Mouse (Mus musculus): Measurements from ENCODE around the gene Ranbp10. TPM values are rescaled to one million over a fixed set of nuclear protein-coding genes. Genes with fewer than 3 reads are reported as not detected.

Gene Ranbp10
- polyA plus RNA-seq, 1 experiment from 2014 or later = 7.1 TPM

DNA sequence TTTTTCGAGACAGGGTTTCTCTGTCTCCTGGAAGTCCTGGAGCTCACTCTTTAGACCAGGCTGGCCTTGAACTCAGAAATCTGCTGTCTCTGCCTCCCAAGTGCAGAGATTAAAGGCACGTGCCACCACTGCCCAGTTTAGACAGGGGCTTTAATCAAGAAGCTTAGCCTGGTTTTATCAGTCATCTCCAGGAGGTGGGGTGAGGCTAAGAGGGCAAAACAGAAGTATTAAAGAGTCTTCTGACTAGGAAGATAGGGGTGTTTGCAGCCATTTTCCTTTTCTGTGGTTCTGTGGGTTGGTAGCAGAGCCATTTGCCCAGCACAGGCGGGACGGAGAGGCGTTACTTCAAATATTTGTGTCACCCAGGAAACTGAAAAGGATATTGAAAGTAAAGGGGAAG lies 32.2 kb upstream of the Ranbp10 start:
- Histone ChIP-seq H3K4me1 (replicated peaks; ENCODE audit: control insufficient read depth, insufficient read depth) (peaks cover 11% of the 10 kb centered on the region; the same call in 1 of the 2 replicates), H3K9me3 (ENCODE audit: control insufficient read depth, low read length) (no peaks in the 10 kb centered on the region), H3K27ac (replicated peaks) (peak overlapping the region; percentile 91), H3K4me3 (ENCODE audit: low read depth, low read length) (no peak overlapping the region), H3K27me3 (ENCODE audit: control insufficient read depth, insufficient read depth, low read length) (no peaks in the 10 kb centered on the region), H3K4me2 (replicated peaks; ENCODE audit: low read depth) (no peak overlapping the region; the same call in 1 of the 2 replicates), H3K9ac (ENCODE audit: low read length) (no peak overlapping the region; the same call in 1 of the 2 replicates), H3K36me3 (ENCODE audit: control insufficient read depth, insufficient read depth, low read length) (no peaks in the 10 kb centered on the region; the same call in 1 of the 2 replicates)
- 44% methylated on average over 5 of the region's 5 CpGs for WGBS
- no peak for TF ChIP-seq CTCF (IDR thresholded peaks at IDR 0.05; ENCODE audit: low read depth)
- TF ChIP-seq EP300 (optimal IDR thresholded peaks at IDR 0.05) = no peak
- ATAC-seq (ENCODE audit: low FRiP score, low TSS enrichment) (no peak), DNase-seq (ENCODE audit: low spot score) (no peak)

DNA sequence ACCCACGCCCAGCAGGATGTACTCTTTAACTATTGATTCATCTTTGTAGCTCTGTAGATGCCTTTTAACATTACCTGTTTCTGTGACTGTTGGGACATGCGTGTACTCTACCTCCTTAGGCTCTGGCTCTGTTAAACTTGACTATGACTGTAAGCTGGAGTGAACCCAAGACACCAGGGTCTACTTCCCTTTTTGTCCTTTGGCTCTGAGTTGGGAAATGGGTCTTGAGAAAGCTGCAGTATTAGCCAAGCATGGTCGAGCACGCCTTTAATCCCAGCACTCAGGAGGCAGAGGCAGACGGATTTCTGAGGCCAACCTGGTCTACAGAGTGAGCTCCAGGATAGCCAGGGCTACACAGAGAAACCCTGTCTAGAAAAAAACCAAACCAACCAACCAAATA lies 31.3 kb upstream of the Ranbp10 start:
- Histone ChIP-seq H3K36me3 (ENCODE audit: control insufficient read depth, insufficient read depth, low read length) (no peaks in the 10 kb centered on the region; the same call in 1 of the 2 replicates), H3K4me2 (replicated peaks; ENCODE audit: low read depth) (no peak overlapping the region), H3K4me3 (ENCODE audit: low read depth, low read length) (no peak overlapping the region), H3K9ac (ENCODE audit: low read length) (no peak overlapping the region), H3K27me3 (ENCODE audit: control insufficient read depth, insufficient read depth, low read length) (no peaks in the 10 kb centered on the region), H3K9me3 (ENCODE audit: control insufficient read depth, low read length) (no peaks in the 10 kb centered on the region), H3K4me1 (replicated peaks; ENCODE audit: control insufficient read depth, insufficient read depth) (peaks cover 11% of the 10 kb centered on the region; the same call in 1 of the 2 replicates), H3K27ac (replicated peaks) (no peak overlapping the region)
- ATAC-seq (ENCODE audit: low FRiP score, low TSS enrichment) = no peak
- 83% methylated on average over 5 of the region's 5 CpGs for WGBS
- TF ChIP-seq CTCF (IDR thresholded peaks at IDR 0.05; ENCODE audit: low read depth) (no peak), EP300 (optimal IDR thresholded peaks at IDR 0.05) (no peak)
- DNase-seq (ENCODE audit: low spot score) = no peak

- ATAC-seq (ENCODE audit: low FRiP score, low TSS enrichment) = no peak
- DNase-seq (ENCODE audit: low spot score) = no peak
- TF ChIP-seq EP300 (optimal IDR thresholded peaks at IDR 0.05) = no peak
- TF ChIP-seq CTCF (IDR thresholded peaks at IDR 0.05; ENCODE audit: low read depth) = no peak
- Histone ChIP-seq H3K27me3 (ENCODE audit: control insufficient read depth, insufficient read depth, low read length) (no peaks in the 10 kb centered on the region), H3K4me3 (ENCODE audit: low read depth, low read length) (peak overlapping the region; percentile 73), H3K36me3 (ENCODE audit: control insufficient read depth, insufficient read depth, low read length) (no peaks in the 10 kb centered on the region), H3K9me3 (ENCODE audit: control insufficient read depth, low read length) (no peaks in the 10 kb centered on the region), H3K4me2 (replicated peaks; ENCODE audit: low read depth) (peak overlapping the region; percentile 97), H3K4me1 (replicated peaks; ENCODE audit: control insufficient read depth, insufficient read depth) (peaks cover 2% of the 10 kb centered on the region; the same call in 1 of the 2 replicates), H3K27ac (replicated peaks) (peak overlapping the region; percentile 91), H3K9ac (ENCODE audit: low read length) (peak overlapping the region; percentile 79)
- WGBS = 12% methylated on average over 15 of the region's 15 CpGs
Measured at GRCm38 (mm10) chr8:105856168-105856835, 29.2 kb upstream of the Ranbp10 start.

DNA sequence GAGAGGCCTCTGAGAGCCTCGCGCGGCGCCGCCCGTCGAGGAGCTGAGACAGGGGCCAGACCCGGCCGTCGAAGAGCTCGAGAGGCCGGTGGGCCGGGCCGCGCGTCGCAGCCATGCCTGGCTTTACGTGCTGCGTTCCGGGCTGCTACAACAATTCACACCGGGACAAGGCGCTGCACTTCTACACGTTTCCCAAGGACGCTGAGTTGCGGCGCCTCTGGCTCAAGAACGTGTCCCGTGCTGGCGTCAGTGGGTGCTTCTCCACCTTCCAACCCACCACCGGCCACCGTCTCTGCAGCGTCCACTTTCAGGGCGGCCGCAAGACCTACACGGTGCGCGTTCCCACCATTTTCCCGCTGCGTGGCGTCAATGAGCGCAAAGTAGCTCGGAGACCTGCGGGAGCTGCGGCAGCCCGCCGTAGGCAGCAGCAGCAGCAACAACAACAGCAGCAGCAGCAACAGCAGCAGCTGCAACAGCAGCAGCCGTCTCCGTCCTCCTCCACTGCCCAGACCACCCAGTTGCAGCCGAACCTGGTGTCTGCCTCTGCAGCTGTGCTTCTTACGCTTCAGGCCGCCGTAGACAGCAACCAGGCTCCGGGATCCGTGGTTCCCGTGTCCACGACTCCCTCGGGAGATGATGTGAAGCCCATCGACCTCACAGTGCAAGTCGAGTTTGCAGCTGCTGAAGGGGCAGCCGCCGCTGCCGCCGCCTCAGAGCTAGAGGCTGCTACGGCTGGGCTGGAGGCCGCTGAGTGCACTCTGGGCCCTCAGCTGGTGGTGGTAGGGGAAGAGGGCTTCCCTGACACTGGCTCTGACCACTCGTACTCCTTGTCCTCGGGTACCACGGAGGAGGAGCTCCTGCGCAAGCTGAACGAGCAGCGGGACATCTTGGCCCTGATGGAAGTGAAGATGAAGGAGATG lies 28.4 kb upstream of the Ranbp10 start:
- DNase-seq (ENCODE audit: low spot score) (no peak), ATAC-seq (ENCODE audit: low FRiP score, low TSS enrichment) (peak; percentile 63)
- Histone ChIP-seq H3K27ac (replicated peaks) (peak overlapping the region; percentile 91), H3K4me1 (replicated peaks; ENCODE audit: control insufficient read depth, insufficient read depth) (peaks cover 2% of the 10 kb centered on the region; the same call in 1 of the 2 replicates), H3K9ac (ENCODE audit: low read length) (peak overlapping the region; percentile 79), H3K36me3 (ENCODE audit: control insufficient read depth, insufficient read depth, low read length) (no peaks in the 10 kb centered on the region), H3K9me3 (ENCODE audit: control insufficient read depth, low read length) (no peaks in the 10 kb centered on the region), H3K4me2 (replicated peaks; ENCODE audit: low read depth) (peak overlapping the region; percentile 97), H3K4me3 (ENCODE audit: low read depth, low read length) (peak overlapping the region; percentile 73), H3K27me3 (ENCODE audit: control insufficient read depth, insufficient read depth, low read length) (no peaks in the 10 kb centered on the region)
- TF ChIP-seq CTCF (IDR thresholded peaks at IDR 0.05; ENCODE audit: low read depth) (peak; percentile 29; the same call in 1 of the 2 replicates), EP300 (optimal IDR thresholded peaks at IDR 0.05) (no peak)
- under 1% methylated on average over 64 of the region's 71 CpGs for WGBS

DNA sequence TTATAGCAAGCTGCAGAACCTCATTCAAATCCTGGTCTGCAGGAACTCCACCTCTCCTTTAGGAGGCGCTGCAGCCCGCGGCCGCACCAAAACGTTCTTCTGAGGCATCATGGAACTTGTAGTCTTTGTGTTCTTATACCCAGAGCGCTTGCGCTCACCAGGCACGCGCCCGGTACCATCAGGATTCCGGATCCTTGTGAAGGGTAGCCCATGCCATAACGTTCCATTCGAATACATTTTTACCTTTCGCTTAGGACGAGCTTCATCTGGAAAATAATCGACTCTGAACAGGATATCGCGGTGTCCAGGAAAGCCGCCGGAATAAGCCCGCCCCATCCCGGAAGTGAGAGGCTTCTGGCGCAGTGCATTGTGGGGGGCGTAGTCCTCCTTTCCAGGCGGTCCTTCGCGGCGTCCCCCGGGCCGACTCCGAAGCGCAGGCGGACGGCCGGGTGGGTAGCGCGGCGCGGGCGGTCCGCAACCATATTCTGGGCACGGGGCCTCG lies 27.6 kb upstream of the Ranbp10 start, which contains the start of gene Thap11:
TSS of gene Thap11 (plus strand) at position 418 of the 502 bp plus-strand sequence.
- Histone ChIP-seq H3K36me3 (ENCODE audit: control insufficient read depth, insufficient read depth, low read length) (no peaks in the 10 kb centered on the region), H3K9ac (ENCODE audit: low read length) (peak within 1 kb of the TSS; percentile 79), H3K4me3 (ENCODE audit: low read depth, low read length) (peak within 1 kb of the TSS; percentile 73), H3K4me1 (replicated peaks; ENCODE audit: control insufficient read depth, insufficient read depth) (peaks cover 4% of the 10 kb centered on the region; the same call in 1 of the 2 replicates), H3K27ac (replicated peaks) (peak within 1 kb of the TSS; percentile 91), H3K4me2 (replicated peaks; ENCODE audit: low read depth) (peak within 1 kb of the TSS; percentile 97), H3K9me3 (ENCODE audit: control insufficient read depth, low read length) (no peaks in the 10 kb centered on the region), H3K27me3 (ENCODE audit: control insufficient read depth, insufficient read depth, low read length) (no peaks in the 10 kb centered on the region)
- TF ChIP-seq CTCF (IDR thresholded peaks at IDR 0.05; ENCODE audit: low read depth) (peak; percentile 87), EP300 (optimal IDR thresholded peaks at IDR 0.05) (peak; percentile 47)
- peak; percentile 94 for ATAC-seq (ENCODE audit: low FRiP score, low TSS enrichment)
- WGBS = under 1% methylated on average over 43 of the region's 43 CpGs
- DNase-seq (ENCODE audit: low spot score) = peak; percentile 96
